Mouse (Mus musculus): ENCODE measurements at regions not wholly inside any gene's neighbourhood (a gene's known extent, or its start where the extent isn't known, plus 50 kb on each side); places are given as distances from the start of the nearest gene placed in this dataset.

DNA sequence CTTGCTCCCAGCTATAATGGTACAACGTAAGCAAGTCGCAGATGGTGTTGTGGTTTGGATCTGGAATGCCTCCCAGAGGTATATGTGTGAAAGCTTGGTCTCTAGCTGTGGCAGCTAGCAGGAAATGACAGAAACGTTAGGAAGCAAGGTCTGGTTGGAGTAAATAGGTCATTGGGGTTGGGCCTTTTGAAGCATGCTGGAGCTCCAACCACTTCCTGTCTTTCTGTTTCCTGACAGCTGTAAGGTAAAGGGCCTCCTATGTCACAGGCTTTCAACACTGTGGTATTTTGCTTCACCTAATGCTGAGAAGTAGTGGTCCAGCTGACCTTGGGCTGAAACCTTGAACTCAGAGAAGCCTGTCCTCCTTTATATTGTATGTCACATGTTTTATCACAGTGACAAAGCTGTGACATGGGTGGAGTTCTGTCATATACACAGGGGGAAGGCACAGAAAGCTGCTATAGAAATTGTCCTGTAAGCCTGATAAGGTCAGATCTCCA is 106.8 kb upstream of the Nabp1 start:
- H3K36me3 ChIP-seq (ENCODE audit: control insufficient read depth, insufficient read depth), result no peaks in the 10 kb centered on the region
- no peak overlapping the region; the same call in 1 of the 2 replicates for H3K4me2 ChIP-seq (replicated peaks; ENCODE audit: low read depth)
- no peak overlapping the region for H3K4me3 ChIP-seq (ENCODE audit: low read depth, low read length)
- no peak; the same call in 1 of the 2 replicates for ATAC-seq
- no peaks in the 10 kb centered on the region for H3K9me3 ChIP-seq (ENCODE audit: control insufficient read depth)
- WGBS, result 36% methylated on average over 3 of the region's 3 CpGs
- no peaks in the 10 kb centered on the region for H3K4me1 ChIP-seq (replicated peaks; ENCODE audit: control insufficient read depth, insufficient read depth, low read length)
- no peak overlapping the region for H3K9ac ChIP-seq (ENCODE audit: low read depth, low read length)
- no peak overlapping the region for H3K27ac ChIP-seq (ENCODE audit: low read depth, low read length)
- H3K27me3 ChIP-seq (replicated peaks; ENCODE audit: control insufficient read depth, insufficient read depth, low read length), result no peaks in the 10 kb centered on the region
- no peak for TF ChIP-seq CTCF (IDR thresholded peaks at IDR 0.05; ENCODE audit: low read depth)

- H3K27me3 ChIP-seq (replicated peaks; ENCODE audit: control insufficient read depth, insufficient read depth, low read length), result no peaks in the 10 kb centered on the region
- ATAC-seq, result no peak
- no peak for TF ChIP-seq CTCF (IDR thresholded peaks at IDR 0.05; ENCODE audit: low read depth)
- no peaks in the 10 kb centered on the region for H3K9me3 ChIP-seq (ENCODE audit: control insufficient read depth)
- no peaks in the 10 kb centered on the region for H3K4me1 ChIP-seq (replicated peaks; ENCODE audit: control insufficient read depth, insufficient read depth, low read length)
- H3K4me3 ChIP-seq (ENCODE audit: low read depth, low read length), result no peak overlapping the region
- H3K36me3 ChIP-seq (ENCODE audit: control insufficient read depth, insufficient read depth), result no peaks in the 10 kb centered on the region
- no peak overlapping the region for H3K27ac ChIP-seq (ENCODE audit: low read depth, low read length)
- H3K4me2 ChIP-seq (replicated peaks; ENCODE audit: low read depth), result no peak overlapping the region
- WGBS, result 64% methylated on average over 4 of the region's 4 CpGs
- H3K9ac ChIP-seq (ENCODE audit: low read depth, low read length), result no peak overlapping the region
These were observed 105.6 kb upstream of the Nabp1 start for GRCm38 (mm10) chr1:51583871-51584270.

- H3K4me3 ChIP-seq (ENCODE audit: low read depth, low read length), result no peak overlapping the region
- WGBS, result 35% methylated on average over 7 of the region's 7 CpGs
- no peaks in the 10 kb centered on the region for H3K9me3 ChIP-seq (ENCODE audit: control insufficient read depth)
- no peak overlapping the region for H3K27ac ChIP-seq (ENCODE audit: low read depth, low read length)
- no peaks in the 10 kb centered on the region for H3K36me3 ChIP-seq (ENCODE audit: control insufficient read depth, insufficient read depth)
- ATAC-seq, result no peak
- H3K27me3 ChIP-seq (replicated peaks; ENCODE audit: control insufficient read depth, insufficient read depth, low read length), result no peaks in the 10 kb centered on the region
- H3K4me2 ChIP-seq (replicated peaks; ENCODE audit: low read depth), result no peak overlapping the region
- no peak overlapping the region for H3K9ac ChIP-seq (ENCODE audit: low read depth, low read length)
- TF ChIP-seq CTCF (IDR thresholded peaks at IDR 0.05; ENCODE audit: low read depth), result no peak
- no peaks in the 10 kb centered on the region for H3K4me1 ChIP-seq (replicated peaks; ENCODE audit: control insufficient read depth, insufficient read depth, low read length)
These were observed 101.8 kb upstream of the Nabp1 start for GRCm38 (mm10) chr1:51580074-51580473.

GRCm38 (mm10) chr1:51577701-51578100 is 99.5 kb upstream of the Nabp1 start:
- H3K9me3 ChIP-seq (ENCODE audit: control insufficient read depth), result no peaks in the 10 kb centered on the region
- H3K4me2 ChIP-seq (replicated peaks; ENCODE audit: low read depth), result no peak overlapping the region
- WGBS, result 88% methylated on average over 2 of the region's 2 CpGs
- no peak overlapping the region for H3K27ac ChIP-seq (ENCODE audit: low read depth, low read length)
- TF ChIP-seq CTCF (IDR thresholded peaks at IDR 0.05; ENCODE audit: low read depth), result no peak
- H3K9ac ChIP-seq (ENCODE audit: low read depth, low read length), result no peak overlapping the region
- ATAC-seq, result no peak
- H3K27me3 ChIP-seq (replicated peaks; ENCODE audit: control insufficient read depth, insufficient read depth, low read length), result no peaks in the 10 kb centered on the region
- no peaks in the 10 kb centered on the region for H3K4me1 ChIP-seq (replicated peaks; ENCODE audit: control insufficient read depth, insufficient read depth, low read length)
- H3K36me3 ChIP-seq (ENCODE audit: control insufficient read depth, insufficient read depth), result no peaks in the 10 kb centered on the region
- no peak overlapping the region for H3K4me3 ChIP-seq (ENCODE audit: low read depth, low read length)

GRCm38 (mm10) chr1:51572314-51573078 is 94.3 kb upstream of the Nabp1 start:
- Histone ChIP-seq H3K4me2 (replicated peaks; ENCODE audit: low read depth) (no peak overlapping the region), H3K36me3 (ENCODE audit: control insufficient read depth, insufficient read depth) (no peaks in the 10 kb centered on the region), H3K27me3 (replicated peaks; ENCODE audit: control insufficient read depth, insufficient read depth, low read length) (no peaks in the 10 kb centered on the region), H3K4me1 (replicated peaks; ENCODE audit: control insufficient read depth, insufficient read depth, low read length) (no peaks in the 10 kb centered on the region), H3K9ac (ENCODE audit: low read depth, low read length) (no peak overlapping the region), H3K4me3 (ENCODE audit: low read depth, low read length) (no peak overlapping the region), H3K27ac (ENCODE audit: low read depth, low read length) (no peak overlapping the region), H3K9me3 (ENCODE audit: control insufficient read depth) (no peaks in the 10 kb centered on the region)
- 82% methylated on average over 8 of the region's 8 CpGs for WGBS
- ATAC-seq, result no peak
- TF ChIP-seq CTCF (IDR thresholded peaks at IDR 0.05; ENCODE audit: low read depth), result no peak

GRCm38 (mm10) chr1:51569625-51570024 is 91.4 kb upstream of the Nabp1 start:
- 94% methylated on average over 4 of the region's 4 CpGs for WGBS
- H3K9ac ChIP-seq (ENCODE audit: low read depth, low read length), result no peak overlapping the region
- no peaks in the 10 kb centered on the region for H3K9me3 ChIP-seq (ENCODE audit: control insufficient read depth)
- H3K4me1 ChIP-seq (replicated peaks; ENCODE audit: control insufficient read depth, insufficient read depth, low read length), result no peaks in the 10 kb centered on the region
- no peaks in the 10 kb centered on the region for H3K36me3 ChIP-seq (ENCODE audit: control insufficient read depth, insufficient read depth)
- no peak for ATAC-seq
- H3K4me3 ChIP-seq (ENCODE audit: low read depth, low read length), result no peak overlapping the region
- H3K27ac ChIP-seq (ENCODE audit: low read depth, low read length), result no peak overlapping the region
- H3K27me3 ChIP-seq (replicated peaks; ENCODE audit: control insufficient read depth, insufficient read depth, low read length), result no peaks in the 10 kb centered on the region
- no peak overlapping the region for H3K4me2 ChIP-seq (replicated peaks; ENCODE audit: low read depth)
- TF ChIP-seq CTCF (IDR thresholded peaks at IDR 0.05; ENCODE audit: low read depth), result no peak

All from intestine, postnatal 0 days (tissue).